Mouse (Mus musculus) embryonic fibroblast, embryonic 13.5 days (primary cell): Measurements from ENCODE around the gene Cpt1c.

ENCODE experiments used
- CTCF ChIP-seq: IDR thresholded peaks from 2 replicates; pipeline ENCODE4 v1.5.1; 2011; ENCODE audit warnings: mild to moderate bottlenecking, control low read depth, low read length, moderate library complexity, borderline replicate concordance; ENCODE audit not compliant: insufficient read depth
- POLR2A ChIP-seq: IDR thresholded peaks from 2 replicates; pipeline ENCODE4 v1.6.1; 2011; ENCODE audit warnings: low read depth, mild to moderate bottlenecking, control low read depth, low read length, moderate library complexity

DNA sequence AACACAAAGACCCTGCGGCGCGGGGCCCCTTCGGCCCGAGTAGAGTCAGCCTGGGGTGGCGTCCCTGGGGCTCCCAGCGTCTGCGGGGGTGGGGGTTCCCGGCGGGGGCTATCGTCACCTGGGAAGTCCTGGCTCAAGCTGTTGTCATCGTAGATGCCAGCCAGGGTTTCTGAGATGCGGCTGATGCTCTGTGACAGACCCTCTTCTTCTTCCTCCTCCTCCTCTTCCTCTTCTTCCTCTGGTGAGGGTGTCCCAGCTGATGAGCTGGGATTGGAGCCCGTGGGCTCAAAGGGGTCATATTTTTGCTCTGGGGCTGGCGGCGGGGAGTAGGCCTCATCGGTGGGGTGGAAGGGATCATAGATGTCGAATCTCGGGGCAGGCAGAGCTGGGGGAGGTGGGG is 33.8 kb upstream of the Cpt1c start:
- TF ChIP-seq CTCF (no peak), POLR2A (no peak)
